Mouse (Mus musculus) right cerebral cortex, postnatal 36 days (tissue): Measurements from ENCODE around the gene Tcp11.
A peak's percentile ranks its signal among the peaks of the same experiment; 100 is the strongest.

Source experiments
- DNase-seq, 2 experiments: peaks; one replicate each; pipeline ENCODE4 v3.0.0; 2022; ENCODE audit warnings: low spot score in 2 of 2, mixed read lengths in 1 of 2

Gene Tcp11

GRCm38 (mm10) chr17:28084395-28084905, 4.0 kb upstream of the Tcp11 start:
- no peak for DNase-seq

- no peak for DNase-seq
Measured at GRCm38 (mm10) chr17:28082863-28083262, 2.4 kb upstream of the Tcp11 start.

GRCm38 (mm10) chr17:28081856-28082255, 1.4 kb upstream of the Tcp11 start:
- no peak for DNase-seq

DNA sequence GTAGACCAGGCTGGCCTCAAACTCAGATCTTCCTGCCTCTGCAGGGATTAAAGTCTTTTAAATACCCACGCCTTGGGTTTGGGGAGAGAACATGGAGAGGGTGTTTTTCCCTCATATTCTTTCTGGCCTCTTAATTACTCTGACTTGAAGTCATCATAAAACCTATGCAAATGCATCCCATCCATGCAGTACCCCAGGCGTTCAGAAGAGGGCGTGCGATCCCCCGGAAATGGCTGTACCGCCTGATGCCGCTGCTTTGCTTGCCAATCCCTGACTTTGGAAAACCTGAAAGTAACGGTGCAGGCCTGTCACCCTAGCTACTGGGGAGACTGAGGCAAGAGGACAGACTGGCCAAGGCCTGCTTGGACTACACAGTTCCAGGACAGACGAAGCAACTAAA, 946 bp upstream of the Tcp11 start:
- no peak for DNase-seq

DNA sequence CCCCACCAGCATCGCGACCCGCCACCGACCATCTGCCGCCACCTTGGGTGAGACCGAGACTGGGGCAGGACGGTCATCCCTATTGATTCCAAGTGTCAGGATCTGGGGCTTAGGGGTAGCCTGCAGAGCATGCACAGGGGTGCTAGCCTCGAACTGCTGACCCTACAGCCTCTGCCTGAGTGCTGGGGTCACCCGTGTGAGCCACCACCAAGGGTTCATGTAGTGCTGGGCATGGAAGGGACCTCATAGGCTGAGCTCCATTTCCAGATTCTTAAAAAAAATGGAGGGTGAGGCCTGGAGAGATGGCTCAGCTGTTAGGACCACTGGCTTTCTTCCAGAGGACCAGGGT, 352 bp upstream of the Tcp11 start:
- no peak for DNase-seq

DNA sequence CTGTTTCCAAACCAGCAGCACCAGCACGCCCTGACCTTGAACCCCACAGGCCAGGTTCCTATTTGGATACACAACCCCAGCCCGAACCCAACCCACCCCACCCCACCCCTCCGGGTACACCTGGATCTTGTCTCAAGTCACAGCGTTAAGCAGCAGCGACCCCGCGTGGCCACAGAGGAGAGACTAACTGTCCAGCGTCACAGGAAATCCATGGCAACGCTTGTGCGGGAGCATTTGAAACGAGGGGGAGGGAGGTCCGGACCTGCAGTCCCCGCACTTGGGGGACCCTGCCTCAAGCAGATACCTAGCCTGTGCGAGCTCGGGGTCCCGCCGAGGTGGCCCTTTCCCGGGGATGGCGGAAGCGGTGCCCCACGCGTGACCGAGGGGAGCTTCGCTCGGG, 821 bp downstream of the Tcp11 start:
- DNase-seq, result peak; percentile 73 to 76

GRCm38 (mm10) chr17:28078028-28078427, 2.4 kb downstream of the Tcp11 start:
- no peak for DNase-seq

DNA sequence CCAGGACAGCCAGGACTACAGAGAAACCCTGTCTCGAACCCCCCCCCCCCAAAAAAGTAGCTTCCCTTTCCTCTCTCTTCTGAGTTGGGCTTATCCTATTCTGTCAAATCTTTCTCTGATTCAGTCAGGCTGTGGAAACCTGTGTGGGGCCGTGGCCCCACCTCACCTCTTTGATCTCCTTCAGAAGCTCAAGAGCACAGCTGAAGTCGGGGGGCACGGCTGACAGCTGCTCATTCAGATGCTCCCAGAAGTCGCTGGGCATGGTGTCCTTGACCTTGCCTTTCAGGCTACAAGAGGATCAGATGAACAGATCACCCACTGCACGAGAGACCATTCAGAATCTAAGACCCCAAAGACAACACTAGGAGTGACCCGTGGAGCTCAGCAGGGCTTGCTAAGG, 6.0 kb downstream of the Tcp11 start:
- DNase-seq, result no peak

DNA sequence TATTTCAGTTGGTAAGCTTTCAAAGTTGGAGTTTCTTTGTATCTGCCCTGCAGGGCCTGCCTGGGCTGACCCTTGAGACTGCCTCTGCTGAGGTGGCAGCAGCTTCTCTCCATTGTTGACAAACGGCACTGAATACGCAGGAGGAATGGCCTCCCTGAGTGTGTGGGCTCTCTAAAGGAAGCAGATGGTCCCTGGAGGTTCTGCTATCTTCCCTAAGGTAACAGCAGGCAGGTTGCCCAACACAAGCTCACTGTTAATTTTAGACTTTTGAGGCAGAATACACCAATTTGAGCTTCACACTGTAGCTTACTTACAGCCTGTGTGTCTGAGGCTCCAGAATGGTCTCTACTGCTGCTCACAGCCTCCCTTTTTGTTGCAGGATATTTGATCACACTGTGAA, 7.7 kb downstream of the Tcp11 start:
- DNase-seq, result peak in 1 of 2 experiments; percentile 37

DNA sequence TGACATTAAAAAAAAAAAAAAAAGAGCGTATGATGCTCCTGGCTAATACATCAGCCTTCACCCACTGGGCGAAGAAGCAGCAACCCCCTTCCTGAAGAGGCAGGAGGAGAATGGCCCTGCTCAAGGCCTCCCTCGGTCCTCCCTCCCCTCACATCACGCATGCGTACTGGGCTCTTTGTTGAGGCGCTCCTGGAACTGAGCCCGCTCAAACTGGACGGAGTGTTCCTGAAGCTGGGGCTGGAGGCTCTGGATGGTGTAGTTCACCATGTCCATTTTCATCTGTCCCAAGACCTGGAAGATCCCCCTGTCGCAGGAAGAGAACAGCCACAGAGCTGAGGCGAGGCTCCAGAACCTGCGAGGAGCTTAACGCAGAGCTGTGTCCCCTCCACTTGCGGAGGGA, 10.2 kb downstream of the Tcp11 start:
- DNase-seq, result no peak

DNA sequence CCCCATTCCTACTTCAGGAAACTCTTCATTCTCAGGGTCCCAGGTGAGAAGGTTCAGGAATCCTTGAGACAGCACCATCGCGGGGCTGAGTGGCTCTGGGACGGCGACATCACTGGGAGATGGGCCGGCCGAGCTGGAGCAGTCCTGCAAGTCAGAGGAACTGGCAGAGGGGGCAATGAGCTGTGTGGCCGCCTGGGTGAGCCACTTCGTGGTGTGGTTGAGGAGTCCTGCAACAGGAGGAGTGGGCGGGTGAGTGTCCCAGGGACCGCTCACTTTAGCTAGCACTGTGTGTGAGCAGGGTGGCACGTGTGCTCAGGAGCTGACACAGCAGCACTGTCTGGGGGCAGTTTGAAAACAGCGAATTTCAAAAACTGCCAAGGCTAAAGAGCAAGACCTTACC, 11.0 kb downstream of the Tcp11 start:
- no peak for DNase-seq

DNA sequence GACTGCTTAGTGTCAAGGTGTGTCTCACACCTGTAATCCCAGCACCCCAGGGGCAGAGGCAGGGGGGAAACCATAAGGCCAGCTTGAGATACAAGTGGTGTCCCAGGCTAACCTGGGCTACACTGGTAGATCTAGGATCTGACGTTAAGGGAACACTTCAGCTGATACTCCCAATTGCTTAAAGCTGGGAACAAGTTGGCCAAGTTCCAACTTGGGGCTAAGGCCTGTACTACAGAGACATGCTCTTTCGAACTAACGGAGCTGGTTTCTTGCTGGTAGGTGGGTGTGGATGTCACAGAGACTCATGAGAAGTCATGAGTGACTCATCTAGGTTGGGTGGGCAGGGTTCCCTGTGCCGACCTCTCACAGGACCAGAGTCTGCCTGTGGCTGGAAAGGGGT, 13.1 kb downstream of the Tcp11 start:
- DNase-seq, result no peak

DNA sequence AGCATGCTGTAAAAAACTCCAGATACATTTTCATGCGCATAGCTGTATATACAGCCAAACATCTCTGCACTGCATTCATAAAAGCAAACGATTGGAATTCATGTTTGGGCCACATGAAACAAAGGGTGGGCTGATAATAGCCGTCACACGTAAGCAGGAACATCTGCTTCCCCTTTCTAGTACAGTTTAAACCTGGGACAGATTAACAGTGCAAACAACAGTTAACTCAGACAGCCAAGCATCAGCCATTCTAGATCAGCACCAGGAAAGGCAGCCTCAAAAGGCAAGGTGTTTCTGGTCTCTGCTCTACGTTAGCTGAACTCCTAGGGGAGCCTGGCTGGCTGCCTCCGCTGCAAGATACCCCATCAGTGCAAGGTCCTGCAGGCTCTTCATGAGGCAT, 17.3 kb downstream of the Tcp11 start:
- DNase-seq, result no peak

- DNase-seq, result no peak
Measured at GRCm38 (mm10) chr17:28062710-28063109, 17.7 kb downstream of the Tcp11 start.

- DNase-seq, result peak in 1 of 2 experiments; percentile 22
Measured at GRCm38 (mm10) chr17:28061472-28061871, 19.0 kb downstream of the Tcp11 start.

- no peak for DNase-seq
Measured at GRCm38 (mm10) chr17:28060681-28061080, 19.8 kb downstream of the Tcp11 start.

GRCm38 (mm10) chr17:28058346-28058745, 22.1 kb downstream of the Tcp11 start:
- no peak for DNase-seq

DNA sequence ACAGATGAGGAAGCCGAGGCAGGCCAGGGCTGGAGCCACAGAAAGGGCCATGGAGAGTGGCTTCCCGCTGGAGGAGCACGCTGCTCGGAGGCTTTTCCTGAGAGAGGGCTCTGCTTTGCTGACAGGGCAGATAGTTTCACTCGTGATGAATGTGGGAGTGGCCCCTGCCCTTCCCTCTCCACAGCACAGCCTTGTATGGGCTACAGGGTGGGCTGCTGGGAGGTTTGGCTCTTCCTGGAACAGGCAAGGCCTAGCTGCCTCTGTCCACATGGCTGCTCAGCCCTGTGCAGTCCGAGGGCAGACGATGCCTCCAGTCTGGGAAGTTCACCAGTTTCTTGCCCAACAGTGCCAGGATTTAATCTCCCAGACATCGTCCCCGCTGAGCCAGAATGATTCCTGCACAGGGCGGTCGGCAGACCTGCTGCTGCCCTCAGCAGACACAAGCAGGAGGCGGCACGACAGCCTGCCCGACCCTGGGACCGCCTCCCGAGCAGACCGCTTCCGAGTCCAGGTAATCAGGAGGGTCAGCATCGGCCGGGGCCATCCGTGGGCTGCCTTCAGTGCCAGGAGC, 28.1 kb downstream of the Tcp11 start:
- DNase-seq, result no peak

- no peak for DNase-seq
Measured at GRCm38 (mm10) chr17:28050210-28050609, 30.2 kb downstream of the Tcp11 start.

GRCm38 (mm10) chr17:28048425-28048824, 32.0 kb downstream of the Tcp11 start:
- DNase-seq, result no peak

DNA sequence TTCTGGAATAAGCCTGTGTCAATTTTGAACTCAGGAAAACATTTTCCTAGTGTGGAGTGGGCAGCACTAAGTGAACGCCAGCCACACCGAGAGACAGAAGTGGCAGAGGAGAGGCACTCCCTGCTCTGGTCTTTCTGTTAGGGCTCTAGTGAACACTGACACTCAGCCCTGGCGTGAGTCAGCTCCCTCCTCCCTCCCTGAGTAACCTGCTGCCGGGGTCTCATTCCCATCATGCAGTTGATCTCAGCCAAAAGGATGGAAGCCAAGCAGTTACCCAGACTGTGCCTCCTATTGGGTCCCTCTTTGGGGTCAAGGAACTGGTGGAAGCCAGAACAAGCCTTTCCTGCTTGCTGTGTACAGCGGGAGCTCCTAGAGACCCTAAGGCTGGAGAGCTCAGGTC, 32.9 kb downstream of the Tcp11 start:
- DNase-seq, result no peak

DNA sequence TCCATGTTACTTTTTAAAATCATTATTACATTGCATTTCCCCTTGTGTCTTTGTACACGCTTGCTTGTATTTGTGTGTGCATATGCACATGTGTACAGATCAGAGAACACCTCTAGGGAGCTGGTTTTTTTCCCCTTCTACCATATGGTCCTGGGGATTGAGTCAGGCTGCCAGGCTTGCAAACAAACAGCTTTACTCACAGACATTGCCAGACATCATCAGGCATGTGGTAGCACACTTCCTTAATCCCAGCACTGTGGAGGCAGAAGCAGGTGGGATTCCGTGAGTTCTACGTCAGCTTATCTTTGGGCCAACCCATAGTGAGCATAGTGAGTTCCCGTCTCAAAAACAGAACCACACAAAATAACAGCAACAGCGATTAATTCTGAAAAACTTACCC, 33.4 kb downstream of the Tcp11 start:
- no peak for DNase-seq

DNA sequence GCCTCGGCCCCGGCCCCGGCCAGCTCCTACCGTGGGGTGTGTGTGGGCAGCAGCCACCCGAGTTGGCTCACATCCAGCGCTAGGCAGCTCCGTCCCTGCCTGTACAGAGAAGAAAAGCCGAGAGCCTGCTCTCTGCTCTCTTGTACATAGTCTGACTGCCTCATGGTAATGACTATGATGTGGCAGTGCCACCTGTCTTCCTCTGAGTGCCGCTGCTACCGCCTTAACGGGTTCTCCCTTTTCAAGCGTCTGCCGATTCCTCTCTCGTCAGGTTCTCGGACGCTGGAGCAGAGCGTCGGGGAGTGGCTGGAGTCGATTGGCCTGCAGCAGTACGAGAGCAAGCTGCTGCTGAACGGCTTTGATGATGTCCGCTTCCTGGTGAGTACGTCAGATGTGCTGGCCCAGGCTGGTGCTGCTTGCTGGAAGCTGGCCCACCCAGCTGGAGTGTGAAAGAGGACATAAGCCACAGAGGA, 38.1 kb downstream of the Tcp11 start:
- DNase-seq, result peak; percentile 40 to 50

DNA sequence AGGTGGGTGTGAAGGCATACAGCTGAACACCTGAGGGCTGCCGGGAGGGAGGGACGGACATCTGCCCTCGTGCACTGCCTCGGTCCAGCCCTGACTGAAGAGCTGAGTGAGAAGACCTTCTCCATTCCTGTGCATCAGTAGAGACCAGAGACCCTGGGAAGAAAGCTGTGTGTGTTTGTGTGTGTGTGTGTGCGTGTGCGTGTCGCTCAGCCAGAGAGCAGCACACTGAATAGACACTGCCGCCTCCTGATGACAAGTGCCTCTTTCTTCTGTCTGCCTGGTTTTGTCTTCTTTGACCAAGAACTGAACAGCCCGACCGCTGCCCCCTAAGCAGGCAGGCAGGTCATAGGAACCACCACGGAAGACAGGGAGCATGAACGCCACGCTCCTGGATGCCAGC, 39.1 kb downstream of the Tcp11 start:
- no peak for DNase-seq
